25 mouse cellular contexts compared by ENCODE assay signal in the genomic region with DNA sequence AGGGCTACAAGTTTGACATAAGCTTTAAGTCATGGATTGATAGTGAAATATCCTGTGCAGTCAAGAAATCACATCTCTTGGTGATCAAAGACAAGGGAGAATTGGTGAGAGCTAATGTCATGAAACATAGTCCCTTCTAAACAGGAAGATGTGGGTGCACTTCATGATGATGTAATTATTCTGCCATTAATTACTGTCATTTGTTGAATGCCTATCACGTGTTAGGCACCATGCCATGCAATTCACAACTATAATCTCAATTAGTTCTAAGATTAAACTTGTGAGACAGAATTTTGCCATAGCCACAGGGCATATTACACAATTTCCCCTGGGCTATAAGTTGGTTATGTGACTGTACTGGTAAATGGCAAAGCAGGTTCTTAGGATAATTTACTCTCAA. TPM values are rescaled to one million over a fixed set of nuclear protein-coding genes. Genes with fewer than 3 reads are reported as not detected.
"Had no signal": no experiment of that assay in that cellular context is flagged by ENCODE, and none has a peak within 500 bp of the region (broad histone marks: within the 10 kb centered on the region; RNA-seq: fewer than 3 reads in every experiment).

No protein-coding gene starts in this region.

- H3K27me3 ChIP-seq: kidney, embryonic 15.5 days; limb, embryonic 12.5 days; limb, embryonic 15.5 days; liver, embryonic 15.5 days; lung, embryonic 15.5 days; midbrain, embryonic 15.5 days; neural tube, embryonic 13.5 days had no signal

- DNase-seq: kidney, adult 8-10 months; kidney, postnatal 10 days; kidney, postnatal 36 days; layer of hippocampus, postnatal 36 days; left cerebral cortex, postnatal 4 days; lung, adult 18-20 months; lung, postnatal 10 days; lung, postnatal 36 days; retina, postnatal 1 day; thymus, adult 18-20 months; thymus, postnatal 36 days had no signal

- H3K9ac ChIP-seq: kidney, embryonic 15.5 days; limb, embryonic 12.5 days; limb, embryonic 15.5 days; liver, embryonic 15.5 days; lung, embryonic 15.5 days; midbrain, embryonic 15.5 days; neural tube, embryonic 13.5 days had no signal

- H3K27ac ChIP-seq: kidney, embryonic 15.5 days; left cerebral cortex, adult 2 months; limb, embryonic 12.5 days; limb, embryonic 15.5 days; liver, embryonic 15.5 days; lung, embryonic 15.5 days; midbrain, embryonic 15.5 days; neural tube, embryonic 13.5 days had no signal

- H3K36me3 ChIP-seq: kidney, embryonic 15.5 days; limb, embryonic 12.5 days; limb, embryonic 15.5 days; liver, embryonic 15.5 days; lung, embryonic 15.5 days; midbrain, embryonic 15.5 days; neural tube, embryonic 13.5 days had no signal

- ATAC-seq: midbrain, embryonic 15.5 days had no signal

- H3K9me3 ChIP-seq: kidney, embryonic 15.5 days; limb, embryonic 12.5 days; limb, embryonic 15.5 days; liver, embryonic 15.5 days; lung, embryonic 15.5 days; midbrain, embryonic 15.5 days; neural tube, embryonic 13.5 days had no signal

- H3K4me1 ChIP-seq: kidney, embryonic 15.5 days; limb, embryonic 12.5 days; limb, embryonic 15.5 days; liver, embryonic 15.5 days; lung, embryonic 15.5 days; midbrain, embryonic 15.5 days; neural tube, embryonic 13.5 days had no signal

- H3K4me2 ChIP-seq: kidney, embryonic 15.5 days; limb, embryonic 12.5 days; limb, embryonic 15.5 days; liver, embryonic 11.5 days; liver, embryonic 15.5 days; lung, embryonic 15.5 days; midbrain, embryonic 11.5 days; midbrain, embryonic 15.5 days; neural tube, embryonic 13.5 days had no signal

- H3K4me3 ChIP-seq: kidney, embryonic 15.5 days; left cerebral cortex, adult 2 months; limb, embryonic 12.5 days; limb, embryonic 15.5 days; liver, embryonic 15.5 days; lung, embryonic 15.5 days; midbrain, embryonic 15.5 days; neural tube, embryonic 13.5 days had no signal

RNA-seq across cellular contexts. Expression of a gene that starts 28.2 kb away (rescaled TPM):
- total RNA-seq: layer of hippocampus, adult 8-10 months; layer of hippocampus, postnatal 10 days; layer of hippocampus, postnatal 36 days; left cerebral cortex, adult 2 months; left cerebral cortex, postnatal 14 days; left cerebral cortex, postnatal 4 days had no signal
- polyA plus RNA-seq: kidney, embryonic 15.5 days; limb, embryonic 12.5 days; midbrain, embryonic 11.5 days; midbrain, embryonic 15.5 days; neural tube, embryonic 13.5 days; testis, adult 2 months had no signal
